ENCODE assay signal across 9 mouse cellular contexts in genomic region chr3:154329323-154330180, GRCm38 (mm10). TPM values are rescaled to one million over a fixed set of nuclear protein-coding genes. Genes with fewer than 3 reads are reported as not detected.
DNase-seq lines count a peak whose midpoint lies in the region; ATAC-seq and TF ChIP-seq lines count a peak whose summit lies in the region.
"Had no signal": no experiment of that assay in that cellular context is flagged by ENCODE, and none has a peak within 500 bp of the region (broad histone marks: within the 10 kb centered on the region; RNA-seq: fewer than 3 reads in every experiment).

No protein-coding gene starts in this region.

- under 1% methylated on average over 54 of the region's 54 CpGs for WGBS in embryonic facial prominence, embryonic 12.5 days
- WGBS in hindbrain, embryonic 11.5 days = under 1% methylated on average over 54 of the region's 54 CpGs
- whole genome bisulfite sequencing in limb, embryonic 15.5 days = under 1% methylated on average over 54 of the region's 54 CpGs
- 3% methylated on average over 54 of the region's 54 CpGs for WGBS in small intestine, adult 2 months

- peak overlapping the region; percentile 82 for H3K4me2 ChIP-seq in embryonic facial prominence, embryonic 12.5 days (replicated peaks)
- H3K4me2 ChIP-seq in hindbrain, embryonic 11.5 days (replicated peaks; ENCODE audit: low read depth, low read length) = peak overlapping the region; percentile 21; the same call in 1 of the 2 replicates
- H3K4me2 ChIP-seq in limb, embryonic 15.5 days = peak overlapping the region; percentile 35

- no peaks in the 10 kb centered on the region for H3K36me3 ChIP-seq in megakaryocyte, embryonic 14.5 days (replicated peaks; ENCODE audit: low read length)
- H3K36me3 ChIP-seq in embryonic facial prominence, embryonic 12.5 days = no peaks in the 10 kb centered on the region
- H3K36me3 ChIP-seq in hindbrain, embryonic 11.5 days (ENCODE audit: control insufficient read depth, insufficient read depth, low read length) = no peaks in the 10 kb centered on the region
- no peaks in the 10 kb centered on the region for H3K36me3 ChIP-seq in limb, embryonic 15.5 days
- no peaks in the 10 kb centered on the region for H3K36me3 ChIP-seq in small intestine, adult 2 months (ENCODE audit: control insufficient read depth, insufficient read depth, low read length)

- DNase-seq in hindbrain, embryonic 11.5 days (ENCODE audit: low spot score) = peak; percentile 76
- no peak for DNase-seq in spleen, adult 18-20 months
- no peak for DNase-seq in adrenal gland, adult 18-20 months (ENCODE audit: low spot score in 2 of 2)

- peaks cover 7% of the 10 kb centered on the region; the same call in 1 of the 2 replicates for H3K9me3 ChIP-seq in megakaryocyte, embryonic 14.5 days
- H3K9me3 ChIP-seq in embryonic facial prominence, embryonic 12.5 days = no peaks in the 10 kb centered on the region
- H3K9me3 ChIP-seq in hindbrain, embryonic 11.5 days (ENCODE audit: control insufficient read depth, low read length) = no peaks in the 10 kb centered on the region
- no peaks in the 10 kb centered on the region for H3K9me3 ChIP-seq in limb, embryonic 15.5 days

- TF ChIP-seq CTCF in small intestine, adult 2 months (IDR thresholded peaks at IDR 0.05; ENCODE audit: extremely low read depth, insufficient read length, insufficient replicate concordance, low read depth, low read length) = no peak

- peak overlapping the region; percentile 89 for H3K4me3 ChIP-seq in megakaryocyte, embryonic 14.5 days (replicated peaks)
- peak overlapping the region; percentile 62 for H3K4me3 ChIP-seq in embryonic facial prominence, embryonic 12.5 days
- H3K4me3 ChIP-seq in hindbrain, embryonic 11.5 days (ENCODE audit: low read depth, low read length) = peak overlapping the region; percentile 17
- peak overlapping the region; percentile 43 for H3K4me3 ChIP-seq in limb, embryonic 15.5 days
- H3K4me3 ChIP-seq in small intestine, adult 2 months (ENCODE audit: low read depth, low read length) = peak overlapping the region; percentile 49

- ATAC-seq in megakaryocyte, adult 5-6 weeks (ENCODE audit: poor library complexity, severe bottlenecking) = no peak
- ATAC-seq in embryonic facial prominence, embryonic 12.5 days (ENCODE audit: insufficient number of reproducible peaks, insufficient read depth, low FRiP score, low TSS enrichment) = no peak
- ATAC-seq in hindbrain, embryonic 11.5 days (ENCODE audit: low FRiP score) = no peak
- ATAC-seq in limb, embryonic 15.5 days (ENCODE audit: insufficient number of reproducible peaks, low FRiP score, low TSS enrichment, low read depth) = no peak

- peak overlapping the region; percentile 85 for H3K9ac ChIP-seq in embryonic facial prominence, embryonic 12.5 days
- no peak overlapping the region for H3K9ac ChIP-seq in hindbrain, embryonic 11.5 days (ENCODE audit: low read depth, low read length)
- H3K9ac ChIP-seq in limb, embryonic 15.5 days = no peak overlapping the region

- peaks cover 51% of the 10 kb centered on the region for H3K4me1 ChIP-seq in megakaryocyte, embryonic 14.5 days
- peaks cover 18% of the 10 kb centered on the region; the same call in 1 of the 2 replicates for H3K4me1 ChIP-seq in embryonic facial prominence, embryonic 12.5 days
- H3K4me1 ChIP-seq in hindbrain, embryonic 11.5 days (replicated peaks; ENCODE audit: control insufficient read depth, insufficient read depth, low read length) = peaks cover 16% of the 10 kb centered on the region
- H3K4me1 ChIP-seq in limb, embryonic 15.5 days = peaks cover 46% of the 10 kb centered on the region
- peaks cover 3% of the 10 kb centered on the region for H3K4me1 ChIP-seq in small intestine, adult 2 months (ENCODE audit: control insufficient read depth, insufficient read depth, insufficient read length, low read length)

- H3K27me3 ChIP-seq in megakaryocyte, embryonic 14.5 days (replicated peaks) = peaks cover 97% of the 10 kb centered on the region
- peaks cover 45% of the 10 kb centered on the region for H3K27me3 ChIP-seq in embryonic facial prominence, embryonic 12.5 days
- H3K27me3 ChIP-seq in hindbrain, embryonic 11.5 days (ENCODE audit: control insufficient read depth, insufficient read depth, low read length) = peaks cover 73% of the 10 kb centered on the region
- peaks cover 91% of the 10 kb centered on the region for H3K27me3 ChIP-seq in limb, embryonic 15.5 days
- peaks cover 74% of the 10 kb centered on the region for H3K27me3 ChIP-seq in small intestine, adult 2 months (ENCODE audit: control insufficient read depth, insufficient read depth, low read length)

- TF ChIP-seq POLR2A in small intestine, adult 2 months (IDR thresholded peaks at IDR 0.05; ENCODE audit: low read depth, low read length) = no peak

- H3K27ac ChIP-seq in embryonic facial prominence, embryonic 12.5 days = peak overlapping the region; percentile 93
- no peak overlapping the region for H3K27ac ChIP-seq in hindbrain, embryonic 11.5 days (ENCODE audit: low read depth, low read length)
- H3K27ac ChIP-seq in limb, embryonic 15.5 days = no peak overlapping the region
- no peak overlapping the region for H3K27ac ChIP-seq in small intestine, adult 2 months (ENCODE audit: insufficient read depth, low read depth, low read length)

RNA-seq across cellular contexts. Expression of gene Lhx8, which starts 0.9 kb away (rescaled TPM):
- polyA plus RNA-seq in megakaryocyte, embryonic 14.5 days (2012; ENCODE audit: insufficient read depth, low replicate concordance) = not detected in 2 replicates
- total RNA-seq in megakaryocyte, adult 5-6 weeks (2015) = not detected in 2 replicates
- not detected in 2 replicates for total RNA-seq in megakaryocyte, adult 5-6 weeks (2017)
- polyA plus RNA-seq in embryonic facial prominence, embryonic 12.5 days (2016; fragmentation: Nextera tagmentation; extraction: Ambion mirVana) = 60.9 and 72.6 TPM in 2 replicates
- 1.2 and 2.7 TPM in 2 replicates for polyA plus RNA-seq in hindbrain, embryonic 11.5 days (2014; fragmentation: Nextera tagmentation; extraction: Ambion mirVana)
- polyA plus RNA-seq in limb, embryonic 15.5 days (2015; fragmentation: Nextera tagmentation; extraction: Ambion mirVana) = 1.2 and 2.4 TPM in 2 replicates
- not detected in 2 replicates for polyA plus RNA-seq in small intestine, adult 2 months (2012; rRNA removed)
- under 1 TPM; 0.13 to 0.36 TPM for total RNA-seq in adrenal gland, adult 18-20 months (2021)
- total RNA-seq: hematopoietic stem cell, adult 5-6 weeks had no signal

Comparison
In these comparisons a context has a peak if more than half of its experiments do, and no peak if none do; other contexts are left out.
1. H3K4me3 ChIP-seq: peak in every context shown above with its lines; median percentile 89 in megakaryocyte, embryonic 14.5 days; 62 in embryonic facial prominence, embryonic 12.5 days; 49 in small intestine, adult 2 months; 43 in limb, embryonic 15.5 days; 17 in hindbrain, embryonic 11.5 days.
2. H3K4me2 ChIP-seq: peak in every context shown above with its lines; median percentile 82 in embryonic facial prominence, embryonic 12.5 days; 35 in limb, embryonic 15.5 days; 21 in hindbrain, embryonic 11.5 days.
3. RNA of gene Lhx8, which starts 0.9 kb away (polyA plus RNA-seq): 60.9 to 72.6 TPM in embryonic facial prominence, embryonic 12.5 days; 1.2 to 2.4 TPM in limb, embryonic 15.5 days, 1.2 to 2.7 TPM in hindbrain, embryonic 11.5 days, not detected in megakaryocyte, embryonic 14.5 days and not detected in small intestine, adult 2 months; every median in the first group is over 10 times any median in the second.